ENCODE assay signal across 14 mouse cellular contexts in genomic region chr8:128650331-128650855, GRCm38 (mm10). TPM values are rescaled to one million over a fixed set of nuclear protein-coding genes. Genes with fewer than 3 reads are reported as not detected.
DNase-seq lines count a peak whose midpoint lies in the region; ATAC-seq and TF ChIP-seq lines count a peak whose summit lies in the region.
"Had no signal": no experiment of that assay in that cellular context is flagged by ENCODE, and none has a peak within 500 bp of the region (broad histone marks: within the 10 kb centered on the region; RNA-seq: fewer than 3 reads in every experiment).

No protein-coding gene starts in this region.

- intact Hi-C loops in heart, adult 2 months (cut with DNase I): loop anchor here (5.0 kb wide), 1 partner anchor 83 kb away; no protein-coding TSS in a partner anchor

- no peak overlapping the region for H3K9ac ChIP-seq in heart, adult 2 months (ENCODE audit: low read depth, low read length)
- H3K9ac ChIP-seq: kidney, embryonic 15.5 days; limb, embryonic 12.5 days; liver, embryonic 14.5 days had no signal

- peaks cover 7% of the 10 kb centered on the region for H3K4me1 ChIP-seq in heart, adult 2 months (ENCODE audit: control insufficient read depth, insufficient read depth, low read length)
- H3K4me1 ChIP-seq in heart, embryonic 10.5 days: peaks cover 17% of the 10 kb centered on the region

- no peak for TF ChIP-seq POLR2A in heart, adult 2 months (IDR thresholded peaks at IDR 0.05; ENCODE audit: insufficient read depth, low read depth, low read length)

- TF ChIP-seq EP300 in heart, adult 2 months (IDR thresholded peaks at IDR 0.05; ENCODE audit: insufficient read depth, low read depth, low read length): no peak

- no peak overlapping the region for H3K4me3 ChIP-seq in heart, adult 2 months
- H3K4me3 ChIP-seq in heart, embryonic 10.5 days: no peak overlapping the region
- H3K4me3 ChIP-seq: kidney, embryonic 15.5 days; layer of hippocampus, adult 2 months; limb, embryonic 12.5 days had no signal

- H3K9me3 ChIP-seq in heart, embryonic 10.5 days: no peaks in the 10 kb centered on the region
- H3K9me3 ChIP-seq: kidney, embryonic 15.5 days; limb, embryonic 12.5 days had no signal

- WGBS in heart, adult 2 months: 56% methylated on average over 2 of the region's 2 CpGs
- WGBS in heart, embryonic 10.5 days: 73% methylated on average over 2 of the region's 2 CpGs

- no peaks in the 10 kb centered on the region for H3K79me2 ChIP-seq in heart, adult 2 months (replicated peaks; ENCODE audit: control insufficient read depth, insufficient read depth, low read length)

- no peak for TF ChIP-seq CTCF in heart, adult 2 months (IDR thresholded peaks at IDR 0.05)

- peak in 1 of 2 experiments; percentile 36 for DNase-seq in heart, adult 2 months
- no peak for DNase-seq in heart, embryonic 10.5 days (ENCODE audit: low spot score)
- peak; percentile 51 for DNase-seq in CD4-positive helper T cell, adult 2 months (ENCODE audit: low read depth, low spot score)
- peak; percentile 55 for DNase-seq in induced T-regulatory cell, adult 2 months (ENCODE audit: low read depth)
- no peak for DNase-seq in lung, postnatal 14 days
- no peak for DNase-seq in cerebellum, postnatal 14 days
- DNase-seq: cerebellum, postnatal 25 days; midbrain, embryonic 14.5 days had no signal

- ATAC-seq in activated CD4-positive, CD25-positive, alpha-beta regulatory T cell, adult 4 months: peak; percentile 19

- no peaks in the 10 kb centered on the region for H3K27me3 ChIP-seq in heart, adult 2 months (ENCODE audit: control insufficient read depth, insufficient read depth, low read length)
- H3K27me3 ChIP-seq in heart, embryonic 10.5 days (ENCODE audit: insufficient read depth, poor library complexity, severe bottlenecking): no peaks in the 10 kb centered on the region
- H3K27me3 ChIP-seq: kidney, embryonic 15.5 days; limb, embryonic 12.5 days had no signal

- no peaks in the 10 kb centered on the region for H3K36me3 ChIP-seq in heart, adult 2 months (ENCODE audit: control insufficient read depth, insufficient read depth, low read length)
- no peaks in the 10 kb centered on the region for H3K36me3 ChIP-seq in heart, embryonic 10.5 days
- H3K36me3 ChIP-seq: kidney, embryonic 15.5 days; limb, embryonic 12.5 days had no signal

- H3K27ac ChIP-seq in heart, adult 2 months: peak overlapping the region; percentile 64
- H3K27ac ChIP-seq in heart, embryonic 10.5 days: no peak overlapping the region
- H3K27ac ChIP-seq: kidney, embryonic 15.5 days; layer of hippocampus, adult 2 months; limb, embryonic 12.5 days; liver, embryonic 14.5 days; macrophage had no signal

RNA-seq across cellular contexts. Expression of gene Itgb1, which starts 35.1 kb away (rescaled TPM):
- 100 to 1,000 TPM; 338 to 365 TPM for total RNA-seq in heart, adult 2 months (2021)
- polyA plus RNA-seq in heart, adult 2 months (2012; rRNA removed): 80.5 and 178 TPM in 2 replicates
- 261 and 314 TPM in 2 replicates for polyA plus RNA-seq in heart, embryonic 10.5 days (2016; fragmentation: Nextera tagmentation; extraction: Ambion mirVana)
- polyA plus RNA-seq in activated CD4-positive, CD25-positive, alpha-beta regulatory T cell, adult 4 months (2017; shearing (Covaris generic)): 100 to 1,000 TPM; 250 to 278 TPM

Comparison
In these comparisons a context has a peak if more than half of its experiments do, and no peak if none do; other contexts are left out.
1. DNase-seq: peak in CD4-positive helper T cell, adult 2 months (single experiment) and induced T-regulatory cell, adult 2 months (single experiment); none in heart, embryonic 10.5 days (single experiment), lung, postnatal 14 days (single experiment) and cerebellum, postnatal 14 days (0 of 2).